Mouse (Mus musculus) heart, embryonic 16.5 days (tissue): ENCODE measurements around the gene Zkscan14. TPM values are rescaled to one million over a fixed set of nuclear protein-coding genes. Genes with fewer than 3 reads are reported as not detected.

Experiments used
- ATAC-seq: fragments of 200-750 bp; cut with Nextera tagmentation; replicated peaks from 2 replicates; pipeline ENCODE4 v1.8.0; 2017; ENCODE audit warnings: moderate number of reproducible peaks; ENCODE audit not compliant: insufficient read depth, low FRiP score; ENCODE audit errors: extremely low read depth
- H3K27ac ChIP-seq: fragments of 300-500 bp; sonication (generic); 2 replicates; pipeline ENCODE4 v1.5.1; 2014; ENCODE audit warnings: mild to moderate bottlenecking, low read length, control low read depth, moderate library complexity
- H3K27me3 ChIP-seq: fragments of 300-500 bp; sonication (generic); 2 replicates; pipeline ENCODE4 v1.6.1; 2014; ENCODE audit warnings: low read length, mixed read lengths; ENCODE audit not compliant: control insufficient read depth, insufficient read depth
- H3K36me3 ChIP-seq: fragments of 300-500 bp; sonication (generic); 2 replicates; pipeline ENCODE4 v1.6.1; 2014; ENCODE audit not compliant: control insufficient read depth, insufficient read depth
- H3K4me1 ChIP-seq: fragments of 300-500 bp; sonication (generic); 2 replicates; pipeline ENCODE4 v1.6.1; 2014; ENCODE audit warnings: low read length, mixed read lengths; ENCODE audit not compliant: control insufficient read depth, insufficient read depth
- H3K4me2 ChIP-seq: fragments of 300-500 bp; sonication (generic); 2 replicates; pipeline ENCODE4 v1.6.1; 2014; ENCODE audit warnings: low read depth, mild to moderate bottlenecking, control low read depth, low read length
- H3K4me3 ChIP-seq: fragments of 300-500 bp; sonication (generic); 2 replicates; pipeline ENCODE4 v1.5.1; 2014; ENCODE audit warnings: mild to moderate bottlenecking, control low read depth, low read length
- H3K9ac ChIP-seq: fragments of 300-500 bp; sonication (generic); 2 replicates; pipeline ENCODE4 v1.6.1; 2014; ENCODE audit warnings: low read length, control low read depth
- H3K9me3 ChIP-seq: fragments of 300-500 bp; sonication (generic); replicated peaks from 2 replicates; pipeline ENCODE4 v1.6.1; 2016; ENCODE audit warnings: low read length; ENCODE audit not compliant: control insufficient read depth
- WGBS: fragments of 180-500 bp; shearing (Covaris S2); extraction: QIAGEN DNeasy Blood & Tissue Kit; methylation state at CpG from one replicate; pipeline ENCODE4 v1.1.7; 2014; 5-methylcytosine and 5-hydroxymethylcytosine counted together
- polyA plus RNA-seq: library from polyadenylated mRNA; unstranded; fragments of >200 nt; fragmentation: Nextera tagmentation; extraction: Ambion mirVana; gene quantifications from 2 replicates; pipeline ENCODE4 v1.2.1, GENCODE M21; 2015

Gene Zkscan14
- polyA plus RNA-seq, 1 experiment from 2014 or later = 8.0 TPM

- Histone ChIP-seq H3K9me3 (no peaks in the 10 kb centered on the region), H3K4me1 (no peaks in the 10 kb centered on the region), H3K9ac (no peak overlapping the region), H3K27ac (no peak overlapping the region), H3K27me3 (no peaks in the 10 kb centered on the region), H3K4me2 (no peak overlapping the region), H3K4me3 (no peak overlapping the region), H3K36me3 (peaks cover 33% of the 10 kb centered on the region)
- WGBS = 86% methylated on average over 5 of the region's 5 CpGs
- ATAC-seq = no peak
Measured at GRCm38 (mm10) chr5:145222840-145223239, 21.2 kb upstream of the Zkscan14 start.

GRCm38 (mm10) chr5:145219981-145220380, 18.3 kb upstream of the Zkscan14 start:
- no peak for ATAC-seq

DNA sequence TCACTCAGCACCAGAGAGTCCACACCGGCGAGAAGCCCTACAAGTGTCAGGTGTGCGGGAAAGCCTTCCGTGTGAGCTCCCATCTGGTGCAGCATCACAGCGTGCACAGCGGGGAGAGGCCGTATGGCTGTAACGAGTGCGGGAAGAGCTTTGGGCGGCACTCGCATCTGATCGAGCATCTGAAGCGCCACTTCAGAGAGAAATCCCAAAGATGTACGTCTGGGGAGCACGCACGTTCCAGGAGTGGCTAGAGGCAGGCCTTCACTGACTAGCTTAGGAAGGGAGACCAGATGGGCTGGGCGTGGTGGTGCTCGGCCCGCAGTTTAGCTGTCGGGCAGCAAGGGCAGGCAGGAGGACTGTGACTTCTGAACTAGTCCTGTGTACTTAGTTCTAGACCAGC, 17.0 kb upstream of the Zkscan14 start:
- H3K9me3 ChIP-seq = no peaks in the 10 kb centered on the region
- H3K4me2 ChIP-seq = no peak overlapping the region
- no peak for ATAC-seq
- 94% methylated on average over 20 of the region's 20 CpGs for WGBS
- no peak overlapping the region for H3K4me3 ChIP-seq
- no peaks in the 10 kb centered on the region for H3K27me3 ChIP-seq
- no peak overlapping the region for H3K27ac ChIP-seq
- peaks cover 39% of the 10 kb centered on the region for H3K36me3 ChIP-seq
- no peak overlapping the region for H3K9ac ChIP-seq
- H3K4me1 ChIP-seq = no peaks in the 10 kb centered on the region

More at GRCm38 (mm10) chr5:145219981-145220380, 18.3 kb upstream of the Zkscan14 start:
- WGBS = 89% methylated on average over 8 of the region's 8 CpGs
- Histone ChIP-seq H3K9me3 (no peaks in the 10 kb centered on the region), H3K4me2 (no peak overlapping the region), H3K27me3 (no peaks in the 10 kb centered on the region), H3K4me3 (no peak overlapping the region), H3K27ac (no peak overlapping the region), H3K4me1 (no peaks in the 10 kb centered on the region), H3K9ac (no peak overlapping the region), H3K36me3 (peaks cover 39% of the 10 kb centered on the region)

DNA sequence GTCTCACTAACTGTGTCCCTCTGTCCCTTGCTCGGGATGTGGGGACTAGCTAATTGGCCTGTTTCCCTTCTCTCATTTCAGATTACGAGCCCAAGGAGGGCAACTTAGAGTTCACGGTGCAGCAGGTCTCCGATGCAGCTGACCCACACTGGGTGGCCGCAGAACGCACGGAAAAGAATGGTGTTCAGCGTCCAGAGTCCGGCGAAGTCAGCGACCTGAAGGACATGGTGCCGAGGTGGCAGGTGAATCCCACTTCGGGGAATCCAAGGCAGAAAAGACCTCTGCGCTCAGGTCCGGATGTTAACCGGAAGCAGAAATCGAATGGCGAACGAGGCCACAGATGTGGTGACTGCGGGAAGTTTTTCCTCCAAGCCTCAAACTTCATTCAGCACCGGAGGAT, 16.5 kb upstream of the Zkscan14 start:
- no peaks in the 10 kb centered on the region for H3K4me1 ChIP-seq
- H3K4me2 ChIP-seq = no peak overlapping the region
- no peak overlapping the region for H3K27ac ChIP-seq
- H3K9me3 ChIP-seq = no peaks in the 10 kb centered on the region
- no peak overlapping the region for H3K4me3 ChIP-seq
- WGBS = 94% methylated on average over 21 of the region's 21 CpGs
- no peak overlapping the region for H3K9ac ChIP-seq
- no peak for ATAC-seq
- H3K27me3 ChIP-seq = no peaks in the 10 kb centered on the region
- H3K36me3 ChIP-seq = peaks cover 44% of the 10 kb centered on the region

- WGBS = 81% methylated on average over 6 of the region's 6 CpGs
- H3K4me1 ChIP-seq = no peaks in the 10 kb centered on the region
- H3K27ac ChIP-seq = no peak overlapping the region
- no peak overlapping the region for H3K9ac ChIP-seq
- no peak overlapping the region for H3K4me3 ChIP-seq
- no peak overlapping the region for H3K4me2 ChIP-seq
- peaks cover 46% of the 10 kb centered on the region for H3K36me3 ChIP-seq
- no peaks in the 10 kb centered on the region for H3K27me3 ChIP-seq
- H3K9me3 ChIP-seq = no peaks in the 10 kb centered on the region
- no peak for ATAC-seq
Measured at GRCm38 (mm10) chr5:145217746-145218145, 16.1 kb upstream of the Zkscan14 start.

- no peak overlapping the region for H3K4me2 ChIP-seq
- no peaks in the 10 kb centered on the region for H3K4me1 ChIP-seq
- no peak overlapping the region for H3K4me3 ChIP-seq
- no peaks in the 10 kb centered on the region for H3K27me3 ChIP-seq
- no peaks in the 10 kb centered on the region; the same call in 1 of the 2 replicates for H3K9me3 ChIP-seq
- no peak for ATAC-seq
- 70% methylated on average over 4 of the region's 4 CpGs for WGBS
- H3K36me3 ChIP-seq = peaks cover 48% of the 10 kb centered on the region
- H3K9ac ChIP-seq = no peak overlapping the region
- H3K27ac ChIP-seq = no peak overlapping the region
Measured at GRCm38 (mm10) chr5:145214679-145215078, 13.0 kb upstream of the Zkscan14 start.

- H3K4me2 ChIP-seq = no peak overlapping the region
- no peak overlapping the region for H3K9ac ChIP-seq
- H3K36me3 ChIP-seq = peaks cover 49% of the 10 kb centered on the region
- no peak overlapping the region for H3K27ac ChIP-seq
- 88% methylated on average over 3 of the region's 3 CpGs for WGBS
- H3K9me3 ChIP-seq = no peaks in the 10 kb centered on the region; the same call in 1 of the 2 replicates
- H3K4me1 ChIP-seq = no peaks in the 10 kb centered on the region
- no peak overlapping the region for H3K4me3 ChIP-seq
- H3K27me3 ChIP-seq = no peaks in the 10 kb centered on the region
- no peak for ATAC-seq
Measured at GRCm38 (mm10) chr5:145213505-145213904, 11.8 kb upstream of the Zkscan14 start.

DNA sequence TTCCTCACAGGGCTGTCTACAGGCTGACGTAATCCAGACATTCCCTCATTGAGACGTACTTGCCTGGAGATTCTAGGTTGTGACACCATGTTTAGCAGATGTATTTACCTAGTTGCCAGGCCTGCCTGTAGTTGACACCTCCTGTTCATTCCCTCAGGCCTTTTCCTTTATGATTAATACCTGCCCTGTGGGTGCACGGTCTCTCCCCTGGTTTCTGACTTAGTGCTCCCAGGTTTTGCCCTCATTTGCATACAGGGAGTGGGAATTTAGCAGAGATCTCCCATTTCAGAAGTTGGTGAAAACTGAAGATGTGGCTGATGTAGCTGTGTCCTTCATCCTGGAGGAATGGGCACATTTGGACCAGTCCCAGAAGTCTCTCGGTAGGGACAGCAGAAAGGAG, 10.5 kb upstream of the Zkscan14 start:
- Histone ChIP-seq H3K4me2 (no peak overlapping the region), H3K4me1 (no peaks in the 10 kb centered on the region), H3K36me3 (peaks cover 44% of the 10 kb centered on the region), H3K4me3 (no peak overlapping the region), H3K9me3 (no peaks in the 10 kb centered on the region; the same call in 1 of the 2 replicates), H3K9ac (no peak overlapping the region), H3K27ac (no peak overlapping the region), H3K27me3 (no peaks in the 10 kb centered on the region)
- 85% methylated on average over 4 of the region's 4 CpGs for WGBS
- ATAC-seq = no peak

- H3K4me3 ChIP-seq = no peak overlapping the region
- no peaks in the 10 kb centered on the region; the same call in 1 of the 2 replicates for H3K9me3 ChIP-seq
- H3K27ac ChIP-seq = no peak overlapping the region
- H3K9ac ChIP-seq = no peak overlapping the region
- H3K4me2 ChIP-seq = no peak overlapping the region
- H3K4me1 ChIP-seq = no peaks in the 10 kb centered on the region
- WGBS = 98% methylated on average over 4 of the region's 4 CpGs
- peaks cover 44% of the 10 kb centered on the region for H3K36me3 ChIP-seq
- H3K27me3 ChIP-seq = no peaks in the 10 kb centered on the region
- no peak for ATAC-seq
Measured at GRCm38 (mm10) chr5:145211340-145211739, 9.7 kb upstream of the Zkscan14 start.
